Mouse (Mus musculus): ENCODE measurements around the gene Rbms2.

DNA sequence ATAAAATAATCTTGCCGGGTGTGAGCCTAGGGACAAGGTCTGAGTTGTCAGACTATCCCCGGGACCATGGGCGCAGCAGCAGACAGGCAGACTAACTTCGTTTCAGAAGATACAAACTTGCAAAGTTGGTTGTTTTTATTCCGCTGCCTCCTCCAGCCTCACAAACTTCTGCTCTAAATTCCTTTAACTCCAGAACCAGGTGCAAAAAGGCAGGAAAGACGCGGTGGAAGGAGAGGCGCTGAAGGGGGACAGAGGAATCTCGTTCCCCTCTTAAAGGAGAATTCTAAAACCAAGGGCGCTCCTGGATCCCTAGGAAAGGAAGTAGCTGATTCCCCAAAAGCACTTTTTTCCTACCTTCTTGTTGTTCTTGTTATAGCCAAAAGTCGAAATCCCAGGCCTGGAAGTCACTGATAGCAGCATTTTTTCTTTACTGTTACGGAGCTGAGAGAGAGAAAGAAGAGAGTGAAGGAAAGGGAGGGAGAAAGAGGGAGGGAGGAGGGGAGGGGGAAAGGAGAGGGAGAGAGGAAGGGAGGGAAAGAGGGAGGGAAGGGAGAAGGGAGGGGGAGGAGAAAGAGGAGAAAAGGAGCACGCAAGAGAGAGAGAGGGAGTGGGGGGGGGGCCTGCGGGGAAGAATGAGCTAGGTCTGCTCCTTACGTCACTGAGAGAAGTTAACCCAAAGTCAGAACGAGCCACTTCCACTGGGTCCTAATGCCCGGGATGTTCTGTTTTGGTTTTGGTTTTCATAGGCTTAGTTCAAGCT is 3.9 kb downstream of the Rbms2 start:
- TF ChIP-seq CTCF (IDR thresholded peaks at IDR 0.05; ENCODE audit: insufficient read depth, low read length) = no peak
- no peak for TF ChIP-seq POLR2A (IDR thresholded peaks at IDR 0.05; ENCODE audit: borderline replicate concordance, extremely low read depth, low read depth, low read length)

Data from lung, adult 2 months (tissue).